Mouse (Mus musculus): ENCODE results near the gene Klhl10.

GRCm38 (mm10) chr11:100402240-100402639, 39.5 kb upstream of the Klhl10 start:
- TF ChIP-seq CTCF (IDR thresholded peaks at IDR 0.05; ENCODE audit: borderline replicate concordance, insufficient read depth, low read length) (no peak), POLR2A (IDR thresholded peaks at IDR 0.05; ENCODE audit: low read depth, low read length) (no peak)

Measured in embryonic fibroblast, embryonic 13.5 days (primary cell).